Mouse (Mus musculus) hindbrain, postnatal 0 days (tissue): ENCODE measurements around the gene Gm4952. TPM values are rescaled to one million over a fixed set of nuclear protein-coding genes. Genes with fewer than 3 reads are reported as not detected.

ENCODE experiments used
- ATAC-seq: fragments of 200-750 bp; cut with Nextera tagmentation; 2 replicates; pipeline ENCODE4 v1.8.0; 2017; ENCODE audit warnings: mild to moderate bottlenecking, moderate TSS enrichment, moderate library complexity
- DNase-seq: peaks from one replicate; pipeline ENCODE4 v3.0.0-alpha.2; 2015; ENCODE audit warnings: low spot score
- H3K27ac ChIP-seq: fragments of 300-500 bp; sonication (generic); 2 replicates; pipeline ENCODE4 v1.5.1; 2014; ENCODE audit warnings: mild to moderate bottlenecking
- H3K27me3 ChIP-seq: fragments of 300-500 bp; sonication (generic); 2 replicates; pipeline ENCODE4 v1.6.1; 2014; ENCODE audit warnings: low read length, mixed read lengths; ENCODE audit not compliant: insufficient read depth
- H3K36me3 ChIP-seq: fragments of 300-500 bp; sonication (generic); 2 replicates; pipeline ENCODE4 v1.6.1; 2014; ENCODE audit warnings: low read length, mixed read lengths; ENCODE audit not compliant: insufficient read depth
- H3K4me1 ChIP-seq: fragments of 300-500 bp; sonication (generic); 2 replicates; pipeline ENCODE4 v1.6.1; 2014; ENCODE audit warnings: antibody characterized with exemption, low read length, mixed read lengths; ENCODE audit not compliant: insufficient read depth
- H3K4me2 ChIP-seq: fragments of 300-500 bp; sonication (generic); 2 replicates; pipeline ENCODE4 v1.6.1; 2014; ENCODE audit warnings: low read depth, mild to moderate bottlenecking, low read length, moderate library complexity, mixed read lengths
- H3K4me3 ChIP-seq: fragments of 300-500 bp; sonication (generic); 2 replicates; pipeline ENCODE4 v1.5.1; 2014; ENCODE audit warnings: low read length
- H3K9ac ChIP-seq: fragments of 300-500 bp; sonication (generic); replicated peaks from 2 replicates; pipeline ENCODE4 v1.6.1; 2014; ENCODE audit warnings: mild to moderate bottlenecking, low read length, moderate library complexity, mixed read lengths
- H3K9me3 ChIP-seq: fragments of 300-500 bp; sonication (generic); 2 replicates; pipeline ENCODE4 v1.6.1; 2016; ENCODE audit warnings: low read length, mixed read lengths
- CTCF ChIP-seq: IDR thresholded peaks from 2 replicates; pipeline ENCODE4 v1.5.1; 2016; ENCODE audit warnings: antibody characterized with exemption, control low read depth, low read depth
- WGBS: fragments of 180-500 bp; shearing (Covaris S2); extraction: QIAGEN DNeasy Blood & Tissue Kit; methylation state at CpG from one replicate; pipeline ENCODE4 v1.1.7; 2014; 5-methylcytosine and 5-hydroxymethylcytosine counted together
- polyA plus RNA-seq: library from polyadenylated mRNA; unstranded; fragments of >200 nt; fragmentation: Nextera tagmentation; extraction: Ambion mirVana; gene quantifications from 2 replicates; pipeline ENCODE4 v1.2.1, GENCODE M21; 2015
- total RNA-seq: library from RNA; depleted of rRNA; stranded (reverse); fragments of >200 nt; gene quantifications from 2 replicates; pipeline ENCODE4 v1.2.3, GENCODE M21; 2014; rRNA removed

Gene Gm4952
- total RNA-seq (0.14 TPM in 1 of 2 replicates, not detected in the other), polyA plus RNA-seq (0.30 and 0.43 TPM in 2 replicates)

GRCm38 (mm10) chr19:12599674-12600073, at the start of gene Gm4952:
Gm4952 (plus strand) TSS chr19:12599974.
- Histone ChIP-seq H3K9ac (no peak within 1 kb of the TSS), H3K9me3 (no peaks in the 10 kb centered on the region), H3K36me3 (no peaks in the 10 kb centered on the region), H3K4me2 (no peak within 1 kb of the TSS), H3K27ac (no peak within 1 kb of the TSS), H3K4me3 (no peak within 1 kb of the TSS), H3K27me3 (no peaks in the 10 kb centered on the region), H3K4me1 (no peaks in the 10 kb centered on the region)
- TF ChIP-seq CTCF, result no peak
- DNase-seq (no peak), ATAC-seq (no peak)
- 47% methylated on average over 1 of the region's 1 CpGs for WGBS

- no peak for TF ChIP-seq CTCF
- DNase-seq, result no peak
- Histone ChIP-seq H3K4me2 (no peak overlapping the region), H3K9ac (no peak overlapping the region), H3K27me3 (no peaks in the 10 kb centered on the region), H3K9me3 (no peaks in the 10 kb centered on the region), H3K36me3 (no peaks in the 10 kb centered on the region), H3K4me3 (no peak overlapping the region), H3K4me1 (no peaks in the 10 kb centered on the region), H3K27ac (no peak overlapping the region)
- ATAC-seq, result no peak
- WGBS, result 56% methylated on average over 5 of the region's 5 CpGs
These were observed 49.5 kb upstream of the Gm4952 start for GRCm38 (mm10) chr19:12550005-12550942.

- DNase-seq (no peak), ATAC-seq (no peak)
- no peak overlapping the region for H3K4me2 ChIP-seq
- no peaks in the 10 kb centered on the region for H3K9me3 ChIP-seq
- TF ChIP-seq CTCF, result no peak
- H3K36me3 ChIP-seq, result no peaks in the 10 kb centered on the region
- no peak overlapping the region for H3K4me3 ChIP-seq
- whole genome bisulfite sequencing, result 94% methylated on average over 2 of the region's 2 CpGs
- H3K9ac ChIP-seq, result no peak overlapping the region
- no peak overlapping the region for H3K27ac ChIP-seq
- H3K27me3 ChIP-seq, result no peaks in the 10 kb centered on the region
- no peaks in the 10 kb centered on the region for H3K4me1 ChIP-seq
These were observed 43.5 kb upstream of the Gm4952 start for GRCm38 (mm10) chr19:12556293-12556692.

- no peak overlapping the region for H3K4me3 ChIP-seq
- 86% methylated on average over 4 of the region's 4 CpGs for WGBS
- H3K9ac ChIP-seq, result no peak overlapping the region
- no peak for TF ChIP-seq CTCF
- H3K27ac ChIP-seq, result no peak overlapping the region
- H3K4me1 ChIP-seq, result no peaks in the 10 kb centered on the region
- H3K27me3 ChIP-seq, result no peaks in the 10 kb centered on the region
- H3K4me2 ChIP-seq, result no peak overlapping the region
- DNase-seq, result no peak
- no peaks in the 10 kb centered on the region for H3K9me3 ChIP-seq
- no peaks in the 10 kb centered on the region for H3K36me3 ChIP-seq
- ATAC-seq, result no peak
These were observed 41.6 kb upstream of the Gm4952 start for GRCm38 (mm10) chr19:12558219-12558618.

- DNase-seq, result no peak
- no peaks in the 10 kb centered on the region for H3K9me3 ChIP-seq
- H3K27me3 ChIP-seq, result no peaks in the 10 kb centered on the region
- H3K4me1 ChIP-seq, result no peaks in the 10 kb centered on the region
- no peak overlapping the region for H3K4me3 ChIP-seq
- H3K9ac ChIP-seq, result no peak overlapping the region
- H3K4me2 ChIP-seq, result no peak overlapping the region
- no peak for TF ChIP-seq CTCF
- no peak overlapping the region for H3K27ac ChIP-seq
- no peak for ATAC-seq
- no peaks in the 10 kb centered on the region for H3K36me3 ChIP-seq
These were observed 35.6 kb upstream of the Gm4952 start for GRCm38 (mm10) chr19:12564197-12564596.

- Histone ChIP-seq H3K4me1 (no peaks in the 10 kb centered on the region), H3K4me2 (no peak overlapping the region), H3K9ac (no peak overlapping the region), H3K4me3 (no peak overlapping the region), H3K36me3 (no peaks in the 10 kb centered on the region), H3K27ac (no peak overlapping the region), H3K27me3 (no peaks in the 10 kb centered on the region), H3K9me3 (no peaks in the 10 kb centered on the region)
- TF ChIP-seq CTCF, result no peak
- DNase-seq (no peak), ATAC-seq (no peak)
- WGBS, result 45% methylated on average over 4 of the region's 4 CpGs
These were observed 32.8 kb upstream of the Gm4952 start for GRCm38 (mm10) chr19:12567011-12567410.

- Histone ChIP-seq H3K27me3 (no peaks in the 10 kb centered on the region), H3K4me3 (no peak overlapping the region), H3K9me3 (no peaks in the 10 kb centered on the region), H3K4me1 (peaks cover 5% of the 10 kb centered on the region; the same call in 1 of the 2 replicates), H3K4me2 (no peak overlapping the region), H3K9ac (no peak overlapping the region), H3K36me3 (no peaks in the 10 kb centered on the region), H3K27ac (no peak overlapping the region)
- no peak for TF ChIP-seq CTCF
- ATAC-seq, result no peak
- 78% methylated on average over 2 of the region's 2 CpGs for WGBS
- DNase-seq, result no peak
These were observed 28.9 kb upstream of the Gm4952 start for GRCm38 (mm10) chr19:12570866-12571265.
